Mouse (Mus musculus): Measurements from ENCODE around the gene Angptl7.

DNA sequence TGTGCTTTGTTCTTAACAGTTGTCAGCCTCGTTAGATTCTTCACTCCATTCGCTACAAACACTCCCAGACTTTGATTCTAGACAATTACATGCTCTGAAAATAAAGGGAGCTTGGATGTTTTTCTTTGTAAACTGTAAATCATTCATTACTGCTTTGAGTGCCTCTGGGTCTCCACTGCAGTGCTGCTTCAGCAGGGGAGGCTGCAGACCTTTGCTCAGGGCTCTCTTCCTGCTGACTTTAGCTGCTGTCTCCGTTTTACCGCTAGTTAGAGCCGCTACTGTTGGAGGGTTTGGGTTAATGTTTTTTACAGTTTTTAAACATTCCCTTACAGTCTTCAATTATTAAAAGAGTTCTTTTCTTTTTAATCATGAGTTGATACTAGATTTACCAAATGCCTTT is 26.8 kb downstream of the Angptl7 start:
- TF ChIP-seq CTCF (IDR thresholded peaks at IDR 0.05; ENCODE audit: low read depth) (no peak), EP300 (optimal IDR thresholded peaks at IDR 0.05) (no peak)
